Mouse (Mus musculus) gastrocnemius, adult 8-10 months (tissue): Measurements from ENCODE around the gene Zfp704. TPM values are rescaled to one million over a fixed set of nuclear protein-coding genes. Genes with fewer than 3 reads are reported as not detected.

Experiments used
- DNase-seq, 2 experiments: peaks; one replicate each; pipeline ENCODE4 v3.0.0; 2022; ENCODE audit warnings: low spot score in 2 of 2
- total RNA-seq, 4 experiments: library from RNA; stranded (reverse); gene quantifications; 2 replicates each; pipeline ENCODE4 v1.2.4; 2022

Gene Zfp704
- total RNA-seq, 4 experiments from 2014 or later = 3.5 to 5.2 (median 4.8) TPM

GRCm38 (mm10) chr3:9557778-9558560, 51.9 kb downstream of the Zfp704 start:
- DNase-seq = no peak

- no peak for DNase-seq
Measured at GRCm38 (mm10) chr3:9556137-9556536, 53.7 kb downstream of the Zfp704 start.

GRCm38 (mm10) chr3:9554916-9555315, 55.0 kb downstream of the Zfp704 start:
- no peak for DNase-seq

- no peak for DNase-seq
Measured at GRCm38 (mm10) chr3:9552332-9552731, 57.6 kb downstream of the Zfp704 start.

- no peak for DNase-seq
Measured at GRCm38 (mm10) chr3:9550930-9551329, 59.0 kb downstream of the Zfp704 start.

GRCm38 (mm10) chr3:9549815-9550214, 60.1 kb downstream of the Zfp704 start:
- no peak for DNase-seq

GRCm38 (mm10) chr3:9548188-9548587, 61.7 kb downstream of the Zfp704 start:
- DNase-seq = no peak

GRCm38 (mm10) chr3:9546882-9547620, 62.8 kb downstream of the Zfp704 start:
- no peak for DNase-seq

GRCm38 (mm10) chr3:9544421-9544820, 65.5 kb downstream of the Zfp704 start:
- DNase-seq = no peak

GRCm38 (mm10) chr3:9543916-9544315, 66.0 kb downstream of the Zfp704 start:
- DNase-seq = no peak

- DNase-seq = no peak
Measured at GRCm38 (mm10) chr3:9543463-9543862, 66.4 kb downstream of the Zfp704 start.

GRCm38 (mm10) chr3:9541561-9541960, 68.3 kb downstream of the Zfp704 start:
- no peak for DNase-seq

- DNase-seq = no peak
Measured at GRCm38 (mm10) chr3:9538510-9538909, 71.4 kb downstream of the Zfp704 start.

GRCm38 (mm10) chr3:9537889-9538288, 72.0 kb downstream of the Zfp704 start:
- no peak for DNase-seq

- peak; percentile 21 to 47 for DNase-seq
Measured at GRCm38 (mm10) chr3:9530097-9530780, 79.6 kb downstream of the Zfp704 start.

GRCm38 (mm10) chr3:9524429-9524828, 85.5 kb downstream of the Zfp704 start:
- DNase-seq = no peak

- no peak for DNase-seq
Measured at GRCm38 (mm10) chr3:9523081-9523932, 86.6 kb downstream of the Zfp704 start.

- no peak for DNase-seq
Measured at GRCm38 (mm10) chr3:9522009-9522408, 87.9 kb downstream of the Zfp704 start.

- no peak for DNase-seq
Measured at GRCm38 (mm10) chr3:9520728-9521054, 89.2 kb downstream of the Zfp704 start.

GRCm38 (mm10) chr3:9520051-9520727, 89.7 kb downstream of the Zfp704 start:
- DNase-seq = peak in 1 of 2 experiments; percentile 18

GRCm38 (mm10) chr3:9519491-9519890, 90.4 kb downstream of the Zfp704 start:
- DNase-seq = no peak
